Mouse (Mus musculus): ENCODE measurements at regions not wholly inside any gene's neighbourhood (a gene's known extent, or its start where the extent isn't known, plus 50 kb on each side); places are given as distances from the start of the nearest gene placed in this dataset.

DNA sequence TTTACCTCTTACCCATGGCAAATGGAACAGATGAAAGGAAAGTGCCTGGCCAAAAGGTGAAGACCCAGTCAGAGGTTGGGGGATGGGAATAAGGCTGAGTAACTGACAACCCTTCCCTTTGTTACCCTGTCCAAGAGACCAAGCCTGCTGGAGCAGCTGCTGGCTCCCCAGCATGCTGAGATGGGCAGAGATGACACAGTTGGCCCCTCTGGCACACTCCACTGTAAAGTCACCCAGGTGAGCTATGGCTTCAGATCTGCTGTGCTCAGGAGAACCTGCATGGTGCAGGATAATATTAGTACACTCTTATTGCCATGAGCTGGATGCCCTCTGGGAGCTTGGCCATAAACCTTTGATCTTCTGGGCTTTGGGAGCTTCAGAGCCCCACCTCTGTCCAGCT, 100.3 kb downstream of the Cbln1 start:
- DNase-seq (ENCODE audit: low spot score) (no peak), ATAC-seq (replicated peaks; ENCODE audit: low FRiP score) (no peak)
- Histone ChIP-seq H3K27ac (ENCODE audit: low read depth, low read length) (no peak overlapping the region), H3K36me3 (ENCODE audit: control insufficient read depth, insufficient read depth, low read length) (no peaks in the 10 kb centered on the region), H3K27me3 (ENCODE audit: control insufficient read depth, insufficient read depth, low read length) (no peaks in the 10 kb centered on the region), H3K9me3 (ENCODE audit: control insufficient read depth, low read length) (no peaks in the 10 kb centered on the region), H3K9ac (ENCODE audit: low read length) (no peak overlapping the region), H3K4me2 (ENCODE audit: low read depth, low read length, severe bottlenecking) (no peak overlapping the region), H3K4me3 (ENCODE audit: low read depth, low read length) (no peak overlapping the region), H3K4me1 (replicated peaks; ENCODE audit: control insufficient read depth, insufficient read depth, low read length) (no peaks in the 10 kb centered on the region)

DNA sequence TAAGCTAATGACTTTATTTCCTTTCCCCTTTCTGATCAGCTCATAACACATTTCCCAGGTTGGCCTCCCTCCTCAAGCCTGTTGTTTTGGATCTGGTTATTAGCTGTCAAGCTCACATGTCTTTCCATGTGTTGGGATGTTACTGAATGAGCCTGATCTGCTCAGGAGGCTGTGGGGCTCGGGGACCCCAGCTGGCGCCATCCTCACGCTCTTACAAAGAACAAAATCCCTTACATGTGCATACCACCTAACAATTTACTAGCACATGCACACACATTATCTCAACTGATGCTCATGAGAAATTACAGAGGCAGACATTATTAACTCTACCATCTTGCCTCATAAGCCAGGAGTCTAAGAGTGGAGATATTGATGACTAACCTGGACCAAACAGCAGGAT, 102.2 kb downstream of the Cbln1 start:
- no peak overlapping the region for H3K27ac ChIP-seq (ENCODE audit: low read depth, low read length)
- ATAC-seq (replicated peaks; ENCODE audit: low FRiP score): no peak
- no peak overlapping the region for H3K4me3 ChIP-seq (ENCODE audit: low read depth, low read length)
- H3K4me2 ChIP-seq (ENCODE audit: low read depth, low read length, severe bottlenecking): no peak overlapping the region
- no peak for DNase-seq (ENCODE audit: low spot score)
- H3K27me3 ChIP-seq (ENCODE audit: control insufficient read depth, insufficient read depth, low read length): no peaks in the 10 kb centered on the region
- no peaks in the 10 kb centered on the region for H3K36me3 ChIP-seq (ENCODE audit: control insufficient read depth, insufficient read depth, low read length)
- H3K4me1 ChIP-seq (replicated peaks; ENCODE audit: control insufficient read depth, insufficient read depth, low read length): no peaks in the 10 kb centered on the region
- 91% methylated on average over 3 of the region's 3 CpGs for WGBS
- no peak overlapping the region for H3K9ac ChIP-seq (ENCODE audit: low read length)
- no peaks in the 10 kb centered on the region for H3K9me3 ChIP-seq (ENCODE audit: control insufficient read depth, low read length)

DNA sequence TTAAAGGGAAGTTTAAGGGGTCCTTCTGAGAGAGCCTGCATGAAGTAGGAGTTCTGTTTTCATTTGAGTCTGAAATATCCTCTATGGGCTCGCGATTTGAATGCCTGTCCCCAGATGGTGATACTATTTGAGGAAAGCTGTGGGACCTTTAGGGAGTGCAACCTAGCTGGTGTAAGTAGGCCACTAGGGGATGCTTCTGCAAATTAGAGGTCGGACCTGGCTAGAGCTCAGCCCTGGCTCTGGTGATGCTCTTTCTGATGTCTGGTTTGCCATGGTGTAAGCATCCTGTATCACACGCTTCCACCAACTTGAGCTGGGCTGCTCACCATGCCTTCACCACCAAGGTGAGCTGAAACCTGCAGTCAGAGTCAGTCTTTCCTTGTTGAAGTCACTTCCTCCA, 121.9 kb downstream of the Cbln1 start:
- ATAC-seq (replicated peaks; ENCODE audit: low FRiP score): no peak
- Histone ChIP-seq H3K4me2 (ENCODE audit: low read depth, low read length, severe bottlenecking) (no peak overlapping the region), H3K4me3 (ENCODE audit: low read depth, low read length) (no peak overlapping the region), H3K4me1 (replicated peaks; ENCODE audit: control insufficient read depth, insufficient read depth, low read length) (no peaks in the 10 kb centered on the region), H3K27ac (ENCODE audit: low read depth, low read length) (no peak overlapping the region), H3K9ac (ENCODE audit: low read length) (no peak overlapping the region), H3K27me3 (ENCODE audit: control insufficient read depth, insufficient read depth, low read length) (no peaks in the 10 kb centered on the region), H3K9me3 (ENCODE audit: control insufficient read depth, low read length) (no peaks in the 10 kb centered on the region), H3K36me3 (ENCODE audit: control insufficient read depth, insufficient read depth, low read length) (no peaks in the 10 kb centered on the region)
- DNase-seq (ENCODE audit: low spot score): no peak
- 81% methylated on average over 4 of the region's 4 CpGs for WGBS

DNA sequence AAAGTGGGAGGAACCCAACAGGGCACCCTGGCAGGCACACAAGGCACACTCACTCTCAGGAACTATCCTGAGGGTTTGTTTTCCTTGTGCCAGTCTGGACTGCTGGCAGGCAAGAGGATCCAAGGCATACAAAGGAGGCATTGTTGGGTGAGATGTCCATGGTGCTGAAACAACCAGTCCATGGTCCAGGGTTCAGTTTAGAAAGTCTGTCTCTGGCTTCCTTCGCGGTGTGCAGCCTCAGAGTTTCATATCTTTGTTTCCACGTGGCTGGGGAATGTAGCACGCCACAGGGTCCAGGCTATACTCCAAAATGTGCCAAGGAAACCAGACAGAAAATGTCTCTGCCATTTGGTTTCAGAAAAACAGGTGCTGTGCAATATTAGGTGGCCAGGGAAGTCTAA, 122.6 kb downstream of the Cbln1 start:
- ATAC-seq (replicated peaks; ENCODE audit: low FRiP score): no peak
- WGBS: 58% methylated on average over 4 of the region's 4 CpGs

DNA sequence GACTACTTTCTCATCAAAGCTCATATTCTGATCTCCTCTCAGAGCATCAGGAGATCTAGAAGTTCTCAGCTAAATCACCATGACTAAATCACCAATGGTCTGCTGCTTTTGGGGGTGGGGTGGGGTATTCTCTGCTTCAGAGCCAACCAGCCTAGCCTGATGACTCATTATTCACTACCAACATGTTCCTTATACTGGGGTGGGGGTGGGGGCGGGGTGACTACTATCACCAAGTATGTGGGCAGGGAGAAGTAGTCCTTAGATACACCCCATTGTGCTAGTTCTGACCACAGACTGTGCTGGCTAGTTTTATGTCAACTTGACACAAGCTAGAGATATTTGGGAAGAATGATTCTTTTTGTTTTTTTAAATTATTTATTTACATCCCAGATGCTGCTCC, 143.0 kb downstream of the Cbln1 start:
- Histone ChIP-seq H3K9ac (ENCODE audit: low read length) (no peak overlapping the region), H3K4me2 (ENCODE audit: low read depth, low read length, severe bottlenecking) (no peak overlapping the region), H3K27ac (ENCODE audit: low read depth, low read length) (no peak overlapping the region), H3K27me3 (ENCODE audit: control insufficient read depth, insufficient read depth, low read length) (no peaks in the 10 kb centered on the region), H3K36me3 (ENCODE audit: control insufficient read depth, insufficient read depth, low read length) (no peaks in the 10 kb centered on the region), H3K9me3 (ENCODE audit: control insufficient read depth, low read length) (no peaks in the 10 kb centered on the region), H3K4me3 (ENCODE audit: low read depth, low read length) (no peak overlapping the region), H3K4me1 (replicated peaks; ENCODE audit: control insufficient read depth, insufficient read depth, low read length) (no peaks in the 10 kb centered on the region)
- ATAC-seq (replicated peaks; ENCODE audit: low FRiP score) (no peak), DNase-seq (ENCODE audit: low spot score) (no peak)
- 88% methylated on average over 1 of the region's 1 CpGs for WGBS

More for the DNA sequence above, 122.6 kb downstream of the Cbln1 start:
- H3K36me3 ChIP-seq (ENCODE audit: control insufficient read depth, insufficient read depth, low read length): no peaks in the 10 kb centered on the region
- no peaks in the 10 kb centered on the region for H3K27me3 ChIP-seq (ENCODE audit: control insufficient read depth, insufficient read depth, low read length)
- no peaks in the 10 kb centered on the region for H3K9me3 ChIP-seq (ENCODE audit: control insufficient read depth, low read length)
- no peak overlapping the region for H3K4me3 ChIP-seq (ENCODE audit: low read depth, low read length)
- H3K4me2 ChIP-seq (ENCODE audit: low read depth, low read length, severe bottlenecking): no peak overlapping the region
- H3K27ac ChIP-seq (ENCODE audit: low read depth, low read length): no peak overlapping the region
- no peak for DNase-seq (ENCODE audit: low spot score)
- no peaks in the 10 kb centered on the region for H3K4me1 ChIP-seq (replicated peaks; ENCODE audit: control insufficient read depth, insufficient read depth, low read length)
- no peak overlapping the region for H3K9ac ChIP-seq (ENCODE audit: low read length)

DNA sequence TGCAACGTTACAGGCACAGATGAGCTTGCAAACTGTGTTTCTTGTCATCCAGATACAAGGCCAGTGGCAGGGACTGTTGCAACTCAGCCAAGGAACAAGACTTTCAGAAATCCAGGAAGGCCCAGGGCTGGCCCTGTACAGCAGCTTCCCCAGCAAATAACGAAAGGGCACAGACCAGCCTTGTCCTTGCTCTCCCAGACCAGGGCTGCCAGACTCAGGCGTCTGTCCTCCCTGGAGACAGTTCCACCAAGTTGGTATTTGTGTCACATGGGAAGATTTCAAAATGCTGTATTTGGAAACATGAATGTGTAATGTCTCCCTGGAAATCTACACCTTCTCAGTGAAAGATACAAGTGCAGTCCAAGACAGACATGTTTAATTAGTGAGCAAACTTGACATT, 157.8 kb downstream of the Cbln1 start:
- Histone ChIP-seq H3K4me3 (ENCODE audit: low read depth, low read length) (no peak overlapping the region), H3K36me3 (ENCODE audit: control insufficient read depth, insufficient read depth, low read length) (no peaks in the 10 kb centered on the region), H3K4me1 (replicated peaks; ENCODE audit: control insufficient read depth, insufficient read depth, low read length) (no peaks in the 10 kb centered on the region), H3K9ac (ENCODE audit: low read length) (no peak overlapping the region), H3K9me3 (ENCODE audit: control insufficient read depth, low read length) (no peaks in the 10 kb centered on the region), H3K4me2 (ENCODE audit: low read depth, low read length, severe bottlenecking) (no peak overlapping the region), H3K27me3 (ENCODE audit: control insufficient read depth, insufficient read depth, low read length) (no peaks in the 10 kb centered on the region), H3K27ac (ENCODE audit: low read depth, low read length) (no peak overlapping the region)
- 82% methylated on average over 3 of the region's 3 CpGs for WGBS
- no peak for ATAC-seq (replicated peaks; ENCODE audit: low FRiP score)
- no peak for DNase-seq (ENCODE audit: low spot score)

DNA sequence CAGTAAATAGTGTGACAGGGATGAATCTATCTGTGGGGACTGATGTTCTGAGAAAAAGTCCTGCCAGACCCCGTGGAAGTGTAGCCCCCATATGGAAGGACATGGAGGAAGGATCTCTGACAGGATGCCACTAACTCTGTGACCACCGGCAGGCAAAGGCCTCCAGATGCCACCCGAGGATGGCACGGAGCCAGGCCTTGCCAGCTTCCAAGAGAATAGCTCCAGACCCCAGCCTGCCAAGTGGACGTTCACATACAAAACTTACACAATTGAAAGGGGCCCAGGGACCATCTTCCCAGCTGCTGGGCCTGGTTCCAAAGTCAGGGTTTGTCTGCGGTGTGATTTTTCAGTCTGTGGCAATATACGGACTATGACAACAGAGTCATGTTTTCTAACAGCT, 161.1 kb downstream of the Cbln1 start:
- 88% methylated on average over 7 of the region's 7 CpGs for WGBS
- no peak for ATAC-seq (replicated peaks; ENCODE audit: low FRiP score)
- no peak for DNase-seq (ENCODE audit: low spot score)

DNA sequence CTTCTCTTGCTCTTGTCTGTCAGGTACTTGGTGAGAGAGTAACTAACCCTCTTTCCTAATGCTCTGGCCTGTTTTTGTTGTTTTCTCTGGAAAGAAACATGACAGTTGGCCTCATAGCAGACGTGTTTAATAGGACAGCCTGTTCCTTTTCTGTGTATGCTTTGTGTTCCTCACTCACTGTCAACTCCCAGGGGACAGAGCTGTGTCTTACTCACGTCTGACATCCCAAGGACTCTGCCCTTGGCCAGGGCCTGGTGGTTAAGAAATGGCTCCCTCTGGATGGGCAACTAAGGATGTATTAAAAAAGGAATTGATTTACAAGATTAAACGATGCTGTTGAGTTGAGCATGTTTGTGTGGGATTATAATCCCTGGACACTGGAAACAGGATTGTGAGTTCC, 164.1 kb downstream of the Cbln1 start:
- ATAC-seq (replicated peaks; ENCODE audit: low FRiP score) (no peak), DNase-seq (ENCODE audit: low spot score) (no peak)
- Histone ChIP-seq H3K4me2 (ENCODE audit: low read depth, low read length, severe bottlenecking) (no peak overlapping the region), H3K4me1 (replicated peaks; ENCODE audit: control insufficient read depth, insufficient read depth, low read length) (no peaks in the 10 kb centered on the region), H3K27me3 (ENCODE audit: control insufficient read depth, insufficient read depth, low read length) (no peaks in the 10 kb centered on the region), H3K27ac (ENCODE audit: low read depth, low read length) (no peak overlapping the region), H3K36me3 (ENCODE audit: control insufficient read depth, insufficient read depth, low read length) (no peaks in the 10 kb centered on the region), H3K9ac (ENCODE audit: low read length) (no peak overlapping the region), H3K9me3 (ENCODE audit: control insufficient read depth, low read length) (no peaks in the 10 kb centered on the region), H3K4me3 (ENCODE audit: low read depth, low read length) (no peak overlapping the region)
- 80% methylated on average over 3 of the region's 3 CpGs for WGBS

More for the DNA sequence above, 161.1 kb downstream of the Cbln1 start:
- Histone ChIP-seq H3K4me2 (ENCODE audit: low read depth, low read length, severe bottlenecking) (no peak overlapping the region), H3K4me3 (ENCODE audit: low read depth, low read length) (no peak overlapping the region), H3K9me3 (ENCODE audit: control insufficient read depth, low read length) (no peaks in the 10 kb centered on the region), H3K9ac (ENCODE audit: low read length) (no peak overlapping the region), H3K36me3 (ENCODE audit: control insufficient read depth, insufficient read depth, low read length) (no peaks in the 10 kb centered on the region), H3K27ac (ENCODE audit: low read depth, low read length) (no peak overlapping the region), H3K27me3 (ENCODE audit: control insufficient read depth, insufficient read depth, low read length) (no peaks in the 10 kb centered on the region), H3K4me1 (replicated peaks; ENCODE audit: control insufficient read depth, insufficient read depth, low read length) (no peaks in the 10 kb centered on the region)

DNA sequence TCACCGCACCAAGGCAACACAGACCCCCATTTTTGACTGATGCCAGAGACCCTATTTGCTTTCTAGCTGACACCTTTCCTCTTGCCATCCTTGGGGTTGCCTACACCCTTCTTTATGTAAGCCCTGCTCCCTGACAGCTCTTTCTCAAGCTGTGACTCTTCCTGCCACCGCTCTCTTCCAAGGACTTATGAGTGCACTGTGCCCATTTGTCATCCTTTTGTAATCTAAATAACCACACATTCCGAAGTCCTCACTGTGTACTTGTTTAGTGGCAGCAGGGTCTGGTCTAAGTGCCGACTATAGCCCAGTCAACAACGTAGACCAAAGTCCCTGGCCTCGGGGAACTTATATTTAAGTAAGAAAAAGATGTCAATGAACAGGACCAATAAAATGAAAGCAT, 167.4 kb downstream of the Cbln1 start:
- WGBS: 92% methylated on average over 6 of the region's 6 CpGs
- Histone ChIP-seq H3K27ac (ENCODE audit: low read depth, low read length) (no peak overlapping the region), H3K9me3 (ENCODE audit: control insufficient read depth, low read length) (no peaks in the 10 kb centered on the region), H3K9ac (ENCODE audit: low read length) (no peak overlapping the region), H3K36me3 (ENCODE audit: control insufficient read depth, insufficient read depth, low read length) (no peaks in the 10 kb centered on the region), H3K4me3 (ENCODE audit: low read depth, low read length) (no peak overlapping the region), H3K27me3 (ENCODE audit: control insufficient read depth, insufficient read depth, low read length) (no peaks in the 10 kb centered on the region), H3K4me1 (replicated peaks; ENCODE audit: control insufficient read depth, insufficient read depth, low read length) (no peaks in the 10 kb centered on the region), H3K4me2 (ENCODE audit: low read depth, low read length, severe bottlenecking) (no peak overlapping the region)
- no peak for DNase-seq (ENCODE audit: low spot score)
- no peak for ATAC-seq (replicated peaks; ENCODE audit: low FRiP score)
